Mouse (Mus musculus): ENCODE results near the gene Kazald1.
"Not testable (repeated sequence)": the region's sequence is repeated elsewhere in the genome, so short reads cannot be mapped to it uniquely, and the experiment has no call there.

Gene Kazald1

GRCm38 (mm10) chr19:45074580-45075322 is at the start of gene Kazald1:
Gene Kazald1, plus strand, starts transcription at chr19:45075241.
- peak; percentile 93 for DNase-seq

- DNase-seq = no peak
Measured at GRCm38 (mm10) chr19:45025937-45026568, 49.0 kb upstream of the Kazald1 start.

- DNase-seq = no peak
Measured at GRCm38 (mm10) chr19:45026958-45027670, 47.9 kb upstream of the Kazald1 start.

- DNase-seq = no peak
Measured at GRCm38 (mm10) chr19:45027848-45028247, 47.2 kb upstream of the Kazald1 start.

GRCm38 (mm10) chr19:45028746-45029145 is 46.3 kb upstream of the Kazald1 start:
- no peak for DNase-seq

- no peak for DNase-seq
Measured at GRCm38 (mm10) chr19:45029571-45029970, 45.5 kb upstream of the Kazald1 start.

GRCm38 (mm10) chr19:45030111-45030510 is 44.9 kb upstream of the Kazald1 start:
- DNase-seq = peak; percentile 56

GRCm38 (mm10) chr19:45030746-45031693 is 44.0 kb upstream of the Kazald1 start:
- DNase-seq = peak; percentile 79

- peak; percentile 71 for DNase-seq
Measured at GRCm38 (mm10) chr19:45031780-45032179, 43.3 kb upstream of the Kazald1 start.

- DNase-seq = no peak
Measured at GRCm38 (mm10) chr19:45032570-45033332, 42.3 kb upstream of the Kazald1 start.

GRCm38 (mm10) chr19:45036867-45037266 is 38.2 kb upstream of the Kazald1 start:
- DNase-seq = no peak

GRCm38 (mm10) chr19:45038198-45038597 is 36.8 kb upstream of the Kazald1 start:
- DNase-seq = not testable (repeated sequence)

- no peak for DNase-seq
Measured at GRCm38 (mm10) chr19:45040214-45040613, 34.8 kb upstream of the Kazald1 start.

- DNase-seq = no peak
Measured at GRCm38 (mm10) chr19:45044389-45044927, 30.6 kb upstream of the Kazald1 start.

GRCm38 (mm10) chr19:45045236-45045635 is 29.8 kb upstream of the Kazald1 start:
- DNase-seq = no peak

GRCm38 (mm10) chr19:45045651-45046050 is 29.4 kb upstream of the Kazald1 start, which contains the start of gene Pdzd7:
Gene Pdzd7, minus strand, starts transcription at chr19:45045717.
- DNase-seq = no peak

GRCm38 (mm10) chr19:45046523-45047321 is 28.3 kb upstream of the Kazald1 start:
- DNase-seq = peak; percentile 92

GRCm38 (mm10) chr19:45047417-45047934 is 27.6 kb upstream of the Kazald1 start, which contains the start of gene Sfxn3:
Gene Sfxn3, plus strand, starts transcription at chr19:45047503.
- peak; percentile 91 for DNase-seq

- peak; percentile 50 for DNase-seq
Measured at GRCm38 (mm10) chr19:45047935-45048643, 27.0 kb upstream of the Kazald1 start.

Measured in kidney, adult 11 months (tissue).